Mouse (Mus musculus): ENCODE results near the gene Akap13.

DNA sequence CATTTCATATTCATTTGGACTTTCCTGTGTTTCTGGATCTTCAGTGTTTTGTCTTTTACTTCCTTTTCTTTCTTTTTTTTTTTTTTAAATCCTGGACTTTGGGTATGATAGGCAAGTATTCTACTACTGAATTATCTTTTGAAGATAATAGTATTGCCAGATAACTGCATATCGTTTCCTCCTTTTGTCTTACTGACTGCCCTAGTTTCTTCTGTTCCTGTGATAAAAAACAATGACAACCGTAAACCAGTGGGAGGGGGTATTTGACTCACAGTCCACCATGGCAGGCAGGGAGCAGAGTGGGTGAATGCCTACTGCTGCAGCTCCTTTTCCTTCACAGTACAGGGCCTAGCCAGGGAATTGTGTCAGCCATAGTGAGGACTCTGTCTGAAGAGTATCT is 49.2 kb downstream of the Akap13 start:
- no peak for TF ChIP-seq EP300 (IDR thresholded peaks at IDR 0.05)
- no peak for TF ChIP-seq CTCF (IDR thresholded peaks at IDR 0.05)

All from lung, postnatal 0 days (tissue).